Mouse (Mus musculus): Measurements from ENCODE around the gene Zfp292. TPM values are rescaled to one million over a fixed set of nuclear protein-coding genes. Genes with fewer than 3 reads are reported as not detected.

Zfp292 gene
- 6.1 and 7.2 TPM in 2 replicates for polyA plus RNA-seq (2015; fragmentation: Nextera tagmentation; extraction: Ambion mirVana)

GRCm38 (mm10) chr4:34882818-34883217 lies at the start of gene Zfp292:
Zfp292 (minus strand) TSS chr4:34882960.

GRCm38 (mm10) chr4:34893479-34893878 lies 10.7 kb upstream of the Zfp292 start, which contains the start of gene Cga:
Cga (plus strand) TSS chr4:34893779.

GRCm38 (mm10) chr4:34777677-34778527 lies 104.9 kb downstream of the Zfp292 start, which contains the start of gene Smim8:
Smim8 (minus strand) TSS chr4:34778423.

GRCm38 (mm10) chr4:34756163-34756562 lies 126.6 kb downstream of the Zfp292 start, which contains the start of gene Gm136:
Gm136 (minus strand) TSS chr4:34756263.

Other genes starting within 250 kb of the Zfp292 start
- 22.0 and 22.7 TPM in 2 replicates for gene Slc35a1, start 195.5 kb downstream of the Zfp292 start, polyA plus RNA-seq (2015; fragmentation: Nextera tagmentation; extraction: Ambion mirVana)
- not detected in 2 replicates for gene Cfap206, start 152.8 kb downstream of the Zfp292 start, polyA plus RNA-seq (2015; fragmentation: Nextera tagmentation; extraction: Ambion mirVana)
- not detected in 2 replicates for gene Gm136, start 126.7 kb downstream of the Zfp292 start, polyA plus RNA-seq (2015; fragmentation: Nextera tagmentation; extraction: Ambion mirVana)
- 54.2 and 54.6 TPM in 2 replicates for gene Smim8, start 104.5 kb downstream of the Zfp292 start, polyA plus RNA-seq (2015; fragmentation: Nextera tagmentation; extraction: Ambion mirVana)
- gene Cga, start 10.8 kb upstream of the Zfp292 start, polyA plus RNA-seq (2015; fragmentation: Nextera tagmentation; extraction: Ambion mirVana) = not detected in 2 replicates